Mouse (Mus musculus): Measurements from ENCODE around the gene Olfr1275. TPM values are rescaled to one million over a fixed set of nuclear protein-coding genes. Genes with fewer than 3 reads are reported as not detected.

The Olfr1275 gene
- polyA plus RNA-seq (2021; fragmentation: Nextera tagmentation), result not detected in 2 replicates
- long read RNA-seq, experiment 1, result 0 reads
- long read RNA-seq, experiment 2, result 0 reads

DNA sequence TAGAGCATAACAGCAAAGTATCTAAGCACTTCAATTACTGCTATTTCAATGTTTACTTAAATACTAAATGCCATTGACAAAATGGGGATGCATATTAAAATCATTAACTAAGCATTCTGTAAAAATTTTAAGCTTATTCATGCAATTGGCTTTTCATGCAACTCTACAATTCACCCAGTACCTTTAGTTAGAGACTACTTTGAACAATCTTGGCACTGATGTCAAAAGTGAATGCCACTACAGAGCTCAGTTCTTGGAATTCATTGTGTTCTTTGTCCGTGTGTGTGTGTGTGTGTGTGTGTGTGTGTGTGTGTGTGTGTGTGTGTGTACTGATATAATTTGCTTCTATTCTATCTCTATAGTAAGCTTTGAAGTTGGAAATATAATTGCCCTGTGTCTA, at the start of gene Olfr1275:
Gene Olfr1275, minus strand, starts transcription at position 101 of the 400 bp plus-strand sequence.

DNA sequence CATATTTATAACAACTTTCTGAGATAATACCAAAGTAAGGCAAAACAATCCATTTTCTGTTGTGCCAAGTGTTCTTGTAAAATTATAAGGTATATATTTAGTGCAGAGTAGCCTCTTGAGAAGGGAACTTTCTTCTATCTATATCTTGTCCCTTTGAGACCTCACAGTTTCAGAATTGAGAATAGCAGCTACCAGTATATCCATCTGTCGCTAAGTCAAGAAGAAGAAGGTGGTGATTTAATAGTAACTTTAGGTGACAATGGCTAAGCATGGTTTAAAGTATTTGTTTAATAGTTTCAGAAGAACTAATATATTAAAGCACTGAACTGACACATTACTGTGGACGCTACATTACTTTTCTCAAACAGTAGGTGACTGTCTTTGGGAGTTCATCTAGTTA, 38.9 kb upstream of the Olfr1275 start, which contains the start of gene Olfr1277:
Gene Olfr1277, minus strand, starts transcription at position 101 of the 400 bp plus-strand sequence.

DNA sequence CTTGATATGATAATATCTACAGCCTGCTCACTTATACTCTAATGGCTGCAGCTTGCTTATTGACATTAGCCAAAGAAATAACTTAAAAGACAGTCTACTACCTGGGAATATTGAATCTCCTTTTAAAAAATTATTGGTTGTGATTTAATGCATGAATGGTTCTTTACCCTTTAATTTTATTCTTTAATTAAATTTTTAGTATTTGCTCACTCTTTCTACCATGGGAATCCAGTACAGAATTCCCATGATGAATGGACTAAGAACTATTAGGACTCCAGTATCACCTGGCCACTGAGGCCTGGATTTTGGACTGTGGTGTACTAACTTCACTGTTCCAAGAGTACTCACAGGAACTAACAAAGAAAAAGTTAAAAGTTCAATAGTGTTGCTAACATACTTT, 19.1 kb upstream of the Olfr1275 start, which contains the start of gene Olfr1276:
Gene Olfr1276, plus strand, starts transcription at position 301 of the 400 bp plus-strand sequence.

DNA sequence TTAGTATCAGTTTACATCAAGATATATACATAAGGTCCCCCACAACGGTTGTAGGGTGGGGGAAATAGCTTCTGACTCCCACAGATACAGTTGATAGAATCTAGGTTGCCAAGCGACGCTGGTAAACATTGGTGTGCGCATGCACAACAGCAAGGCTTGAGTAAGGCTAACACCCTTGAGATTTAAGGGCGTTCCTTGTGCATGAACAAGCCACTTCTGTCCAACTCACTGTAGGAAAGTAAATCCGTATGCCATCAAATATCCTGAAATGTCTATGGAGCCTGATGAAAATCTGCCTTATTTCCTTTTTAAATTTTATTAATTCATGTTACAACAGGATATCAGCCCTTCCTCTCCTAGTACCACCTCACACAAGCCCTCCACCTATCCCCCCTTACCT, 5.6 kb downstream of the Olfr1275 start, which contains the start of gene 4930430A15Rik:
Gene 4930430A15Rik, minus strand, starts transcription at position 101 of the 400 bp plus-strand sequence.

Other genes with a start within 250 kb of the Olfr1275 start
- gene Gm13941, start 129.3 kb downstream of the Olfr1275 start, polyA plus RNA-seq (2021; fragmentation: Nextera tagmentation), result not detected in 2 replicates
- not detected in 2 replicates for gene Gm15130, start 82.3 kb downstream of the Olfr1275 start, polyA plus RNA-seq (2021; fragmentation: Nextera tagmentation)
- not detected in 2 replicates for gene 4930430A15Rik, start 5.7 kb downstream of the Olfr1275 start, polyA plus RNA-seq (2021; fragmentation: Nextera tagmentation)
- not detected in 2 replicates for gene Olfr1276, start 19.2 kb upstream of the Olfr1275 start, polyA plus RNA-seq (2021; fragmentation: Nextera tagmentation)
- gene Olfr1277, start 38.8 kb upstream of the Olfr1275 start, polyA plus RNA-seq (2021; fragmentation: Nextera tagmentation), result not detected in 2 replicates
- gene Olfr1278, start 54.9 kb upstream of the Olfr1275 start, polyA plus RNA-seq (2021; fragmentation: Nextera tagmentation), result not detected in 2 replicates
- not detected in 2 replicates for gene Olfr1279, start 65.3 kb upstream of the Olfr1275 start, polyA plus RNA-seq (2021; fragmentation: Nextera tagmentation)
- gene Olfr1280, start 78.7 kb upstream of the Olfr1275 start, polyA plus RNA-seq (2021; fragmentation: Nextera tagmentation), result not detected in 2 replicates
- not detected in 2 replicates for gene Olfr1281, start 91.2 kb upstream of the Olfr1275 start, polyA plus RNA-seq (2021; fragmentation: Nextera tagmentation)
- not detected in 2 replicates for gene Olfr1282, start 100.8 kb upstream of the Olfr1275 start, polyA plus RNA-seq (2021; fragmentation: Nextera tagmentation)
- gene Olfr1283, start 131.5 kb upstream of the Olfr1275 start, polyA plus RNA-seq (2021; fragmentation: Nextera tagmentation), result not detected in 2 replicates
- gene Olfr1284, start 140.2 kb upstream of the Olfr1275 start, polyA plus RNA-seq (2021; fragmentation: Nextera tagmentation), result not detected in 2 replicates
- not detected in 2 replicates for gene Olfr1286, start 187.8 kb upstream of the Olfr1275 start, polyA plus RNA-seq (2021; fragmentation: Nextera tagmentation)
- not detected in 2 replicates for gene Olfr1287, start 213.9 kb upstream of the Olfr1275 start, polyA plus RNA-seq (2021; fragmentation: Nextera tagmentation)
- not detected in 2 replicates for gene Olfr1288, start 238.8 kb upstream of the Olfr1275 start, polyA plus RNA-seq (2021; fragmentation: Nextera tagmentation)
- not detected in 2 replicates for gene Olfr1289, start 245.5 kb upstream of the Olfr1275 start, polyA plus RNA-seq (2021; fragmentation: Nextera tagmentation)

Data from left cerebral cortex, adult 6 months (tissue).